Mouse (Mus musculus) heart, postnatal 14 days (tissue): ENCODE data around the gene Aff2. TPM values are rescaled to one million over a fixed set of nuclear protein-coding genes. Genes with fewer than 3 reads are reported as not detected.

ENCODE experiments used
- DNase-seq, 2 experiments: peaks; one replicate each; pipeline ENCODE4 v3.0.0; 2021 to 2022
- intact Hi-C: fragments of 180-260 bp; cut with DNase I; formaldehyde crosslinking; loops from one replicate; pipeline ENCODE4 v1.15.1; 2025
- long read RNA-seq, 2 experiments: library from polyadenylated mRNA; stranded (forward); transcript quantifications; one replicate each; pipeline ENCODE4 v2.0.0; 2021
- total RNA-seq, 2 experiments: library from RNA; stranded (reverse); gene quantifications; 2 replicates each; pipeline ENCODE4 v1.2.3; 2021

Aff2 gene
- total RNA-seq, result 1 to 10 TPM; 1.9 to 2.8 TPM
- long read RNA-seq, experiment 1, result 0 reads
- long read RNA-seq, experiment 2, result 0 reads

GRCm38 (mm10) chrX:69360238-69361054 lies at the start of gene Aff2:
Gene Aff2, plus strand, starts transcription at chrX:69360294.
- peak; percentile 19 to 26 for DNase-seq
- intact Hi-C loops, result no loop called here

- intact Hi-C loops, result no loop called here
Observed at GRCm38 (mm10) chrX:69337296-69337695, 22.8 kb upstream of the Aff2 start.

GRCm38 (mm10) chrX:69355621-69356020 lies 4.5 kb upstream of the Aff2 start:
- intact Hi-C loops, result no loop called here
- no peak for DNase-seq

More at GRCm38 (mm10) chrX:69337296-69337695, 22.8 kb upstream of the Aff2 start:
- DNase-seq, result peak in 1 of 2 experiments; percentile 10

GRCm38 (mm10) chrX:69359360-69359759 lies 734 bp upstream of the Aff2 start:
- DNase-seq, result peak in 1 of 2 experiments; percentile 15
- intact Hi-C loops, result no loop called here

- intact Hi-C loops, result no loop called here
- DNase-seq, result no peak
Observed at GRCm38 (mm10) chrX:69359885-69360237, 233 bp upstream of the Aff2 start.

GRCm38 (mm10) chrX:69361055-69361558 lies 1.0 kb downstream of the Aff2 start:
- intact Hi-C loops, result no loop called here
- no peak for DNase-seq

- intact Hi-C loops, result no loop called here
- no peak for DNase-seq
Observed at GRCm38 (mm10) chrX:69364198-69364597, 4.1 kb downstream of the Aff2 start.

- no peak for DNase-seq
- intact Hi-C loops, result no loop called here
Observed at GRCm38 (mm10) chrX:69373341-69373740, 13.2 kb downstream of the Aff2 start.

GRCm38 (mm10) chrX:69389738-69390137 lies 29.6 kb downstream of the Aff2 start:
- intact Hi-C loops, result no loop called here
- no peak for DNase-seq

GRCm38 (mm10) chrX:69415043-69415442 lies 54.9 kb downstream of the Aff2 start:
- intact Hi-C loops, result no loop called here
- DNase-seq, result no peak

GRCm38 (mm10) chrX:69438422-69438821 lies 78.3 kb downstream of the Aff2 start:
- intact Hi-C loops, result no loop called here
- no peak for DNase-seq

GRCm38 (mm10) chrX:69441937-69442336 lies 81.8 kb downstream of the Aff2 start:
- intact Hi-C loops, result no loop called here
- no peak for DNase-seq

GRCm38 (mm10) chrX:69460896-69461295 lies 100.8 kb downstream of the Aff2 start:
- no peak for DNase-seq
- intact Hi-C loops, result no loop called here

GRCm38 (mm10) chrX:69502061-69502460 lies 142.0 kb downstream of the Aff2 start:
- intact Hi-C loops, result no loop called here
- no peak for DNase-seq

- no peak for DNase-seq
- intact Hi-C loops, result no loop called here
Observed at GRCm38 (mm10) chrX:69518040-69518575, 158.0 kb downstream of the Aff2 start.

GRCm38 (mm10) chrX:69540811-69541210 lies 180.7 kb downstream of the Aff2 start:
- no peak for DNase-seq
- intact Hi-C loops, result no loop called here

GRCm38 (mm10) chrX:69579903-69580459 lies 219.9 kb downstream of the Aff2 start:
- DNase-seq, result no peak
- intact Hi-C loops, result no loop called here

GRCm38 (mm10) chrX:69608793-69609192 lies 248.7 kb downstream of the Aff2 start:
- DNase-seq, result no peak
- intact Hi-C loops, result no loop called here

GRCm38 (mm10) chrX:69663038-69663437 lies 302.9 kb downstream of the Aff2 start:
- no peak for DNase-seq
- intact Hi-C loops, result no loop called here

GRCm38 (mm10) chrX:69666145-69666677 lies 306.1 kb downstream of the Aff2 start:
- intact Hi-C loops, result no loop called here
- no peak for DNase-seq

- no peak for DNase-seq
- intact Hi-C loops, result no loop called here
Observed at GRCm38 (mm10) chrX:69675691-69676090, 315.6 kb downstream of the Aff2 start.
